Mouse (Mus musculus): ENCODE measurements around the gene Csnk2a2.

DNA sequence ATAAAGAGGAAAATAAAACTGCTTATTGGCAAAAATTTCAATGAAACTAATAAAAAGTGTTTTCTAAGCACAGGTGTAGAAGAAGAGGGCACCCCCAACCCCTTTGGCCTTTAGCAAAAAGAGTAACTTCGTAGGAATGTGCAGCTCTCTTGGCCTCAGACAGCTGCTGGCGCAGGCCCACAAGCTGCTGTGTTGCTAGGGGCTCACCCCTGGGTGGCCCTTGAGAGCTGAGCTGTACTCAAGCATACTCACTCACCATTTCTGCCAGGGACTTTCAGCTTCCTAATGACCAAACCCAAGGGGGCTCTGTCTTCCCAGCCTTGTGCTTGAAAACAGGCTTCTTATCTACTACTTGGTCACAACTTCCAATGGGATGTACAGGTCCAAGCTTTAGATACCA lies 23.3 kb downstream of the Csnk2a2 start:
- no peak for TF ChIP-seq CTCF (IDR thresholded peaks at IDR 0.05; ENCODE audit: extremely low read depth, insufficient read depth, insufficient read length, insufficient replicate concordance)
- TF ChIP-seq POLR2A (IDR thresholded peaks at IDR 0.05; ENCODE audit: low read depth, low read length): no peak
